Mouse (Mus musculus): ENCODE data around the gene Pagr1b. TPM values are rescaled to one million over a fixed set of nuclear protein-coding genes. Genes with fewer than 3 reads are reported as not detected.

Pagr1b gene
- polyA plus RNA-seq, 1 experiment from 2014 or later = not detected

DNA sequence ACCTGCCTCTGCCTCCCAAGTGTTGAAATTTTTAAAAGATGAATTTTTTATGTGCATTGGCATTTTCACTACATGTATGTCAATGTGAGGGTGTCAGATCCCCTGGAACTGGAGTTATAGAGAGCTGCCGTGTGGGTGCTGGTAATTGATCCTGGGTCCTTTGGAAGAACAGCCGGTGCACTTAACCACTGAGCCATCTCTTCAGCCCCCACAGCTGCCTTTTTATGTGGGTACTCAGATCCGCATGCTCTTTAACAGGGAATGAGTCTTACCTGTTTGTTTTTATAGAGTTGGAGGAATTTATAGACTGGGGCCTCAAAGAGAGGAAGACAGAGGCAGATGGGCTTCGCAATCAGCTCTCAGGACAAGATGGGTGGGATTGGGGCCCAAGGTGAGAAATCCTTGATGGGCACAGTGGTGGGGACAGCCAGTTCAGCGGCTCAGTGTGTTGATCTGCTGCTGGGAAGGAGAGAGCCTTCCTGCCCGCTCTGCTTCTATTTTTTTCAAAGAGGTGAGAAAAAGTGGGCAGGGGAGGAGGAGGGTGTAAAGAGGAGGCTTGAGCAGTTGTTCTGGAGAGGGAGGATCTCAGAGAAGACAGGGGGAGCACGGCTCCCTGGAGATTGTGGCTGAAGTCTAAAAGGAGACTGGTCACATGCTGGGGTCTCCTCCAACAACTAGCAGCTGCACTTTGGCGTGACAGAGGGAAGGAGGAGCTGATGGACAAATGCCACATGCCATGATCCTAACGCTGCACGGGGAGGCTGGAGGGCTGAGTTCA, 31.4 kb downstream of the Pagr1b start:
- Histone ChIP-seq H3K27me3 (no peaks in the 10 kb centered on the region), H3K27ac (no peak overlapping the region), H3K9ac (no peak overlapping the region), H3K9me3 (no peaks in the 10 kb centered on the region), H3K36me3 (peaks cover 8% of the 10 kb centered on the region; the same call in 1 of the 2 replicates), H3K4me2 (no peak overlapping the region), H3K4me3 (no peak overlapping the region), H3K4me1 (no peaks in the 10 kb centered on the region)
- WGBS = 34% methylated on average over 10 of the region's 10 CpGs
- no peak for ATAC-seq (ENCODE audit: borderline replicate concordance, extremely low read depth, low FRiP score, low TSS enrichment)

DNA sequence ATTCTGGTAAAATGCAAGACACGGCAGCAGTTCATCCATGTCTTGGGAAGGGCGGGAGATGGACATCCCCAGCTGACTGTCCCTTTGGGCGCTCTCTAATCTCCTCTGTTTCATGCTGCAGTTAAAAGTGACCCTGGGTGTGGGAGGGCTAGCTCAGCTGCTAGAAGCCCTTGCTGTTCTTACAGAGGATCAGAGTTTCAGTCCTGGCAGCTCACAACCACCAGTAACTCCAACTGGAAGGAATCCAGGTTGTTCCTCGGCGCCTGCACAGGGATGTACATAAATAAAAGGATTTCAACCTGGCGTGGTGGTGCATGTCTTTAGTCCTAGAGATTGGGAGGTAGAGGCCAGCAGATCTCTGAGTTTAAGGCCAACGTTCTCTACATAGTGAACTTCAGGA, 33.2 kb downstream of the Pagr1b start:
- H3K9me3 ChIP-seq = no peaks in the 10 kb centered on the region
- H3K9ac ChIP-seq = no peak overlapping the region
- H3K27ac ChIP-seq = no peak overlapping the region
- H3K4me2 ChIP-seq = no peak overlapping the region
- WGBS = 69% methylated on average over 7 of the region's 7 CpGs
- no peaks in the 10 kb centered on the region for H3K4me1 ChIP-seq
- no peak for ATAC-seq (ENCODE audit: borderline replicate concordance, extremely low read depth, low FRiP score, low TSS enrichment)
- H3K36me3 ChIP-seq = peaks cover 26% of the 10 kb centered on the region; the same call in 1 of the 2 replicates
- no peak overlapping the region for H3K4me3 ChIP-seq
- no peaks in the 10 kb centered on the region for H3K27me3 ChIP-seq

DNA sequence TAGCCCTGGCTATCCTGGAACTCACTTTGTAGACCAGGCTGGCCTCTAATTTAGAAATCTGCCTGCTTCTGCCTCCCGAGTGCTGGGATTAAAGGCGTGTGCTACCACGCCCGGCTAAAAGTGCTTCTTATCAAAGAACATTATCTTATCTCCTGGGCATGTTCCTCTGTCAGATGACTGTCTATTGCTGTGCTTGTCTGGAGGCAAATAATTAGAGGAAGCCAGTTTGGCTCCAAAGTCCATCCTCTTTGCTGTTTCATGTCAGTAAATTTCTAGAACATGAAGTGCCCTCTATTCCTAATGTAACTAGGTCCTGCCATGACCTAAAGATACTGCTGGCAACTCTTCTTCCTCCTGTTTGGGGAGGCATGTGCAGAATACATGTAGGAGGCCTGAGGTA, 34.2 kb downstream of the Pagr1b start:
- Histone ChIP-seq H3K27me3 (no peaks in the 10 kb centered on the region), H3K4me1 (peaks cover 7% of the 10 kb centered on the region), H3K4me3 (no peak overlapping the region), H3K9ac (no peak overlapping the region), H3K9me3 (no peaks in the 10 kb centered on the region), H3K36me3 (peaks cover 26% of the 10 kb centered on the region; the same call in 1 of the 2 replicates), H3K4me2 (no peak overlapping the region), H3K27ac (no peak overlapping the region)
- ATAC-seq (ENCODE audit: borderline replicate concordance, extremely low read depth, low FRiP score, low TSS enrichment) = no peak
- WGBS = 81% methylated on average over 4 of the region's 4 CpGs

DNA sequence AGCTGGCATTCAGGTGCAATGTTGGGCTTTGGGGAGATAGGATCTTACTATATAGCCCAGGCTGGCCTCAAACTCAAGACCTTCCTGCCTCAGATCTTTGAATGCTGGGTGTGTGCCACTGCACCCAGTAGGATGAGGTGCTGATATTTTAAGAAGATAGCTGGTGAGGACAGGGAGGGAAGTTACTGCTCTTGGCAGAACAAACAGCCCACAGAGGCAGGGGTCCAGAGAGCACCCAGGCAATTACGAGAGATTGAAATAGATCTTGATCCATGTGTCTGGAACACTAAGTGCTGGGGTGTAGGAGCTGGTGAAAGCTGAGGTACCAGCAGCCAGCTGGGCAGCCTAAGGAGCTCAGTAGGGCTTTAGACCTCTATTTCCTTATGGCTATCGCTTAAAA, 34.7 kb downstream of the Pagr1b start:
- H3K36me3 ChIP-seq = peaks cover 26% of the 10 kb centered on the region; the same call in 1 of the 2 replicates
- no peaks in the 10 kb centered on the region for H3K9me3 ChIP-seq
- no peak overlapping the region for H3K4me2 ChIP-seq
- no peak overlapping the region for H3K4me3 ChIP-seq
- peaks cover 10% of the 10 kb centered on the region for H3K4me1 ChIP-seq
- no peak for ATAC-seq (ENCODE audit: borderline replicate concordance, extremely low read depth, low FRiP score, low TSS enrichment)
- WGBS = 79% methylated on average over 2 of the region's 2 CpGs
- H3K27me3 ChIP-seq = no peaks in the 10 kb centered on the region
- no peak overlapping the region for H3K27ac ChIP-seq
- no peak overlapping the region for H3K9ac ChIP-seq

DNA sequence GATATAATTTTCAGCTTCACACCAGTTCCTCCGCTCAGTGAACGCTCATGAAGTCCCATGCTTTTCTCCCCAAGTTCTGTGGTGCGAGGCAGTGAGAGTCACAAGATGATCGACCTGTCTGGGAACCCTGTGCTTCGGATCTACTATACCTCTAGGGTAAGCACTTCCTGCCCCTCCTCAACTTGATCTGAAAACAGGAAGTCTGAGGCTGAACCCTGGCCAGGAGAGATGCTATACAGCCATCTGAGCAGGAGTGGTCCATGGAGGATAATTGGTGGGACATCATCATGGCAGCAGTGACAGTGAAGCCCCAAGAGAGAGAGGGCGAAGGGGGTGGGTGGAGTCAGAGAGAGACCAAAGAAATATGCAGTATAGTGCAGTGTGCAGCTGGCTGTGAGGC, 37.4 kb downstream of the Pagr1b start:
- Histone ChIP-seq H3K27ac (no peak overlapping the region), H3K9ac (no peak overlapping the region), H3K4me2 (no peak overlapping the region), H3K36me3 (peaks cover 26% of the 10 kb centered on the region; the same call in 1 of the 2 replicates), H3K9me3 (no peaks in the 10 kb centered on the region), H3K27me3 (no peaks in the 10 kb centered on the region), H3K4me3 (no peak overlapping the region), H3K4me1 (peaks cover 17% of the 10 kb centered on the region)
- ATAC-seq (ENCODE audit: borderline replicate concordance, extremely low read depth, low FRiP score, low TSS enrichment) = no peak
- WGBS = 84% methylated on average over 6 of the region's 6 CpGs

DNA sequence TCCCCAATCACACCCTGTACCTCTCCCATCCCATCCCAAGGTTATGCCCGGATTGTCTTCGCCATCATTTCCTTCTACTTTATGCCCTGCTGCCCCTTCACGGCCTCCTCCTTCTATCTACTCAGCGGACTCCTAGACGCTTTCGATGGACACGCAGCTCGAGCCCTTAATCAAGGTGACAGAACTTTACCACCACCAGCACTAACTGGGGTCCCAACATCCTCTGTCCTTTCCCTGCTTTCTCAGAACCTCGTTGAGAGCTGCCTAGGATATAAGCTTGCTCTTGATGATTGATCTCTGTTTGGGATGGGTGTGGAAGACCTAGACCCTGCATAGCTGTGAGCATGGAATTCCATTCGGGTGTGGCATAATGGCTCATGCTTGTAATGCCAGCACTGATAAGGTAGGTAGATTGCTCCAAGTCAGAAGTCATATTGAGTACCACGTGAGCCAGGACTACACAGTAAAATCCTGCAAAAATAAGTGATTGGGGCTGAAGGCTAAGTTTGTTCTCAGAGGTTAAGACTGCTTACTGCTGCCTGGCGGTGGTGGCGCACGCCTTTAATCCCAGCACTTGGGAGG, 39.3 kb downstream of the Pagr1b start:
- H3K36me3 ChIP-seq = peaks cover 26% of the 10 kb centered on the region; the same call in 1 of the 2 replicates
- H3K27me3 ChIP-seq = no peaks in the 10 kb centered on the region
- peak overlapping the region; percentile 71 for H3K4me2 ChIP-seq
- H3K4me1 ChIP-seq = peaks cover 17% of the 10 kb centered on the region
- no peaks in the 10 kb centered on the region for H3K9me3 ChIP-seq
- ATAC-seq (ENCODE audit: borderline replicate concordance, extremely low read depth, low FRiP score, low TSS enrichment) = no peak
- H3K4me3 ChIP-seq = peak overlapping the region; percentile 91
- peak overlapping the region; percentile 99 for H3K9ac ChIP-seq
- H3K27ac ChIP-seq = peak overlapping the region; percentile 95
- 23% methylated on average over 14 of the region's 14 CpGs for WGBS

DNA sequence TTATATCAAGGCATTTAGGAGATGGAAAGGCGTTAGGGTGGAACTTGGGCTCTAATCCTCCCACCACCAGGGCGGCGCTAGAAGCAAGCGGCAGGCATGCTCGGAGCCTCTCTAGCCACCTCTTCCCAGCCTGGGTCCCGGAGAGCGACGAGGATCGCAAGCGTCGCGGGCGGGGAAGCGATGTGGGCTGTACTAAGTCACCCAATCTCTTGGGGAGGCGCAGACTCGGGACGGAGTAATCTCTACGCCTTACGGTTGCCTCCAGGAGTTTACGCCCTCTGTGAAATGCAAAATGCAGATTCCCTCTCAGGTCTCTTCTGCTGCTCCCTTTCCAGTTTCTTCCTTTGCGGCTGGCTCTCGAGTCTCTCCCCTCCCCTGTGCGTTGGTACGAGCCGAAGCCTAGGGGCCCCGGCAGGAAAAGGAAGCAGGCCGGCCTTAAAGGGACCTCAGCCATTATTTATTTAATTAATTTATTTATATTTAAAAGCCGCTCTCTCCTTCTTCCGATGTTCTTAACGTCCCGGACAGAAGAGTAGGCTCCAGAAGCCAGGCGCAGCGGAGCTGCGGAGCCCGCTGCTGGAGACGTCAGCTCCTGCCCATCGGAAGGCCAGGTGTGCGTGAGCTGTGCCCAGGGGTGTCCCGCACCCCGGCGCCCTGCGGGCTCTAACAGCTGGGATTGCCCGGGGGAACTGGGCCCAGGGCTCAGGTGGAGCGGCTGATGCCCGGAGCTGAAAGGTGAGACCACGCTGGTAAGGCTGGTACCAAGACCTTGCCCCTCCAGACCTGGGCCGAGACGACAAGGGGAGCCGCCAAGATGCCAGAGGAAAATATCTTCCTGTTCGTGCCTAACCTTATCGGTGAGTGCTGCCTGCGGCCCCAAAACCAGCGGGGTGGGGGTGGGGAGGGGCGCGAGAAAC, 40.1 kb downstream of the Pagr1b start, which contains the start of gene Cdiptos:
Gene Cdiptos (minus strand): TSS at position 149 of the 917 bp plus-strand sequence.
- Histone ChIP-seq H3K4me3 (peak within 1 kb of the TSS; percentile 91), H3K9ac (peak within 1 kb of the TSS; percentile 99), H3K4me1 (peaks cover 17% of the 10 kb centered on the region), H3K9me3 (no peaks in the 10 kb centered on the region), H3K36me3 (peaks cover 26% of the 10 kb centered on the region; the same call in 1 of the 2 replicates), H3K27me3 (no peaks in the 10 kb centered on the region), H3K27ac (peak within 1 kb of the TSS; percentile 95), H3K4me2 (peak within 1 kb of the TSS; percentile 71)
- ATAC-seq (ENCODE audit: borderline replicate concordance, extremely low read depth, low FRiP score, low TSS enrichment) = peak; percentile 96
- under 1% methylated on average over 52 of the region's 55 CpGs for WGBS

DNA sequence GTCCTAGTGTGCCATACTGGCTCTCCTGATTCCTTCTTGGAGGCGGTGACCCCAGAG, 40.6 kb downstream of the Pagr1b start, which contains the start of gene Cdipt:
Gene Cdipt (plus strand): TSS at position 22 of the 57 bp plus-strand sequence.
- peaks cover 26% of the 10 kb centered on the region; the same call in 1 of the 2 replicates for H3K36me3 ChIP-seq
- ATAC-seq (ENCODE audit: borderline replicate concordance, extremely low read depth, low FRiP score, low TSS enrichment) = no peak
- no peaks in the 10 kb centered on the region for H3K9me3 ChIP-seq
- peak within 1 kb of the TSS; percentile 71 for H3K4me2 ChIP-seq
- H3K4me1 ChIP-seq = peaks cover 17% of the 10 kb centered on the region
- H3K4me3 ChIP-seq = peak within 1 kb of the TSS; percentile 91
- H3K27me3 ChIP-seq = no peaks in the 10 kb centered on the region
- WGBS = 0% methylated on average over 1 of the region's 1 CpGs
- H3K9ac ChIP-seq = peak within 1 kb of the TSS; percentile 99
- H3K27ac ChIP-seq = peak within 1 kb of the TSS; percentile 95

DNA sequence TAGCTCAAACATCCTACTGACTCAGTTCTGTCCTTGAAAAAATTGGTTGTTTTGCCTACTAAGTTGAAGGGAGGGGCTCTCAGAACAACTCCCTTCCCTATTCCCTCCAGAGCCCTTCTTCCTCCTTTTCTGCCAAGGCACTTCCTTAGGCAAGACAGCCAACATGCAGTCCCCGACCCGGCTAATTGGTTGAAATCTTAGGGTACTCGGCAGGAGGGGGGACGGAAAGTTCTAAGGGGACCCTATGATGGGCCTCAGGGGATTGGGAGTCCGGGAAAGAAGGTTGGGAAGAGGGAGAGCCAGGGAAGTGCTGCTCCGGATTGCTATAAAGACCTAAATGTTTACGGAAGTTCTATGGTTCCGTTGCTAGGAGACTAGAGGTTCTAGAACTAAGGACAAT, 40.8 kb downstream of the Pagr1b start:
- H3K4me2 ChIP-seq = peak overlapping the region; percentile 71
- H3K9me3 ChIP-seq = no peaks in the 10 kb centered on the region
- peak overlapping the region; percentile 91 for H3K4me3 ChIP-seq
- H3K27me3 ChIP-seq = no peaks in the 10 kb centered on the region
- H3K36me3 ChIP-seq = peaks cover 24% of the 10 kb centered on the region; the same call in 1 of the 2 replicates
- peak overlapping the region; percentile 27; the same call in 1 of the 2 replicates for H3K27ac ChIP-seq
- H3K4me1 ChIP-seq = peaks cover 17% of the 10 kb centered on the region
- ATAC-seq (ENCODE audit: borderline replicate concordance, extremely low read depth, low FRiP score, low TSS enrichment) = no peak
- 11% methylated on average over 8 of the region's 8 CpGs for WGBS
- H3K9ac ChIP-seq = peak overlapping the region; percentile 99; the same call in 1 of the 2 replicates

DNA sequence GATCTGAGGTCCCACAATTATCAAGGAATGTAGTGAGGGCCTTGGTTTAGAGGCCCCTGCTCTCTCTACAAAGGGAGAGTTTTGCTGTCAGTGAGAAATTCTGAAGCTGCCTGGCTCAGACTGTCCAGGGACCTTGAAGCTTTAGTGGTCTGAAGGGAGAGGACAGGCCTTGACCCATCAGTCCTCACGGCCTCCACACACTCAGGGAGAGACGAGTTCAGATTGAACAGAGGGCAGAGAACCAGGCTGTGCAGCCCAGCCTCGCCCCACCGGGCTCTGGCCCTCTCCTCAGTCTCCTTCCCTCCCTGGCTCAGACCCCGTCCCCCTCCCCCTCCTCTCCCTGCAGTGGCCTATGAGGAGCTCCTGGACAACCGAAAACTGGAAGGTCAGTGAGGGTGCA, 48.9 kb downstream of the Pagr1b start:
- Histone ChIP-seq H3K36me3 (no peaks in the 10 kb centered on the region), H3K27me3 (peaks cover 21% of the 10 kb centered on the region), H3K9ac (no peak overlapping the region), H3K4me1 (no peaks in the 10 kb centered on the region), H3K27ac (no peak overlapping the region), H3K9me3 (no peaks in the 10 kb centered on the region), H3K4me3 (no peak overlapping the region), H3K4me2 (no peak overlapping the region)
- 65% methylated on average over 6 of the region's 6 CpGs for WGBS
- no peak for ATAC-seq (ENCODE audit: borderline replicate concordance, extremely low read depth, low FRiP score, low TSS enrichment)

DNA sequence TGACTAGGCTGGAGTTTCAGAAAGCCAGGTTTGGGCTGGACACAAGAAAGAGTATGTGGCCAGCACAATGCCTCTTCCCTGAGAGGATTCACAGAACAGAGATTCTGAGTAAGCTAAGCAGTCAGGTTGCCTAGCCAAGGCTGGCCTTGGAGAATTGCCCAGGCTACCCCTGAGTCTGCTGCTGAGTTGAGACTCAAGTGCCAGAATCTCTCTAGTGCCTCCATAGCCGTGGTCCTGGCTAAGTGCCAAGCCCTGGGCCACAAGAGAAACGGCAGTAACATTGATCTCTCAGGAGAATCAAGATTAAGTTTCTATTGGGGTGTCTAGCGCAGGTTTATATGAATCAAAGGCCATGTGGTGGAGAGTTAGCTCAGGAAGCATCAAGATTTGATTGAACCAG, 50.7 kb downstream of the Pagr1b start:
- Histone ChIP-seq H3K36me3 (no peaks in the 10 kb centered on the region), H3K27ac (no peak overlapping the region), H3K9ac (no peak overlapping the region), H3K9me3 (no peaks in the 10 kb centered on the region), H3K4me1 (no peaks in the 10 kb centered on the region), H3K4me3 (no peak overlapping the region), H3K27me3 (peaks cover 30% of the 10 kb centered on the region), H3K4me2 (no peak overlapping the region)
- WGBS = 34% methylated on average over 3 of the region's 3 CpGs
- no peak for ATAC-seq (ENCODE audit: borderline replicate concordance, extremely low read depth, low FRiP score, low TSS enrichment)
